Mouse (Mus musculus): ENCODE measurements around the gene Bod1l. TPM values are rescaled to one million over a fixed set of nuclear protein-coding genes. Genes with fewer than 3 reads are reported as not detected.
A peak's percentile ranks its signal among the peaks of the same experiment; 100 is the strongest.

The Bod1l gene
- polyA plus RNA-seq, 1 experiment from 2014 or later = 12.4 TPM

- 1% methylated on average over 27 of the region's 27 CpGs for WGBS
- peak; percentile 37 for DNase-seq (ENCODE audit: low spot score)
These were observed 81.8 kb downstream of the Bod1l start for GRCm38 (mm10) chr5:41762141-41762946.

GRCm38 (mm10) chr5:41761509-41762140 is 82.5 kb downstream of the Bod1l start:
- H3K4me1 ChIP-seq (replicated peaks) = peaks cover 35% of the 10 kb centered on the region
- H3K27me3 ChIP-seq (ENCODE audit: insufficient read depth, poor library complexity, severe bottlenecking) = peaks cover 100% of the 10 kb centered on the region
- WGBS = under 1% methylated on average over 56 of the region's 56 CpGs
- no peaks in the 10 kb centered on the region for H3K36me3 ChIP-seq
- H3K9me3 ChIP-seq = no peaks in the 10 kb centered on the region
- peak overlapping the region; percentile 31; the same call in 1 of the 2 replicates for H3K4me3 ChIP-seq
- DNase-seq (ENCODE audit: low spot score) = peak; percentile 41
- H3K27ac ChIP-seq = no peak overlapping the region

More at GRCm38 (mm10) chr5:41762141-41762946, 81.8 kb downstream of the Bod1l start:
- no peaks in the 10 kb centered on the region for H3K36me3 ChIP-seq
- H3K4me1 ChIP-seq (replicated peaks) = peaks cover 42% of the 10 kb centered on the region
- peak overlapping the region; percentile 31; the same call in 1 of the 2 replicates for H3K4me3 ChIP-seq
- H3K9me3 ChIP-seq = no peaks in the 10 kb centered on the region
- H3K27ac ChIP-seq = no peak overlapping the region
- peaks cover 100% of the 10 kb centered on the region for H3K27me3 ChIP-seq (ENCODE audit: insufficient read depth, poor library complexity, severe bottlenecking)

GRCm38 (mm10) chr5:41760831-41761508 is 83.1 kb downstream of the Bod1l start:
- Histone ChIP-seq H3K36me3 (no peaks in the 10 kb centered on the region), H3K4me3 (peak overlapping the region; percentile 31; the same call in 1 of the 2 replicates), H3K27ac (no peak overlapping the region), H3K4me1 (replicated peaks) (peaks cover 34% of the 10 kb centered on the region), H3K27me3 (ENCODE audit: insufficient read depth, poor library complexity, severe bottlenecking) (peaks cover 100% of the 10 kb centered on the region), H3K9me3 (no peaks in the 10 kb centered on the region)
- peak; percentile 45 for DNase-seq (ENCODE audit: low spot score)
- 2% methylated on average over 22 of the region's 22 CpGs for WGBS

- no peak for DNase-seq (ENCODE audit: low spot score)
- no peaks in the 10 kb centered on the region for H3K9me3 ChIP-seq
- H3K4me1 ChIP-seq (replicated peaks) = peaks cover 34% of the 10 kb centered on the region
- no peaks in the 10 kb centered on the region for H3K36me3 ChIP-seq
- H3K4me3 ChIP-seq = no peak overlapping the region
- H3K27ac ChIP-seq = no peak overlapping the region
- 2% methylated on average over 8 of the region's 8 CpGs for WGBS
- peaks cover 100% of the 10 kb centered on the region for H3K27me3 ChIP-seq (ENCODE audit: insufficient read depth, poor library complexity, severe bottlenecking)
These were observed 84.0 kb downstream of the Bod1l start for GRCm38 (mm10) chr5:41760071-41760470.

- no peaks in the 10 kb centered on the region for H3K36me3 ChIP-seq
- peaks cover 100% of the 10 kb centered on the region for H3K27me3 ChIP-seq (ENCODE audit: insufficient read depth, poor library complexity, severe bottlenecking)
- no peak overlapping the region for H3K27ac ChIP-seq
- H3K4me3 ChIP-seq = no peak overlapping the region
- DNase-seq (ENCODE audit: low spot score) = no peak
- WGBS = 3% methylated on average over 19 of the region's 19 CpGs
- H3K4me1 ChIP-seq (replicated peaks) = peaks cover 27% of the 10 kb centered on the region
- no peaks in the 10 kb centered on the region for H3K9me3 ChIP-seq
These were observed 85.2 kb downstream of the Bod1l start for GRCm38 (mm10) chr5:41758671-41759639.

GRCm38 (mm10) chr5:41757338-41757737 is 86.8 kb downstream of the Bod1l start:
- Histone ChIP-seq H3K4me3 (no peak overlapping the region), H3K4me1 (replicated peaks) (peaks cover 12% of the 10 kb centered on the region), H3K27ac (no peak overlapping the region), H3K27me3 (ENCODE audit: insufficient read depth, poor library complexity, severe bottlenecking) (peaks cover 100% of the 10 kb centered on the region), H3K9me3 (no peaks in the 10 kb centered on the region), H3K36me3 (no peaks in the 10 kb centered on the region)
- WGBS = 6% methylated on average over 5 of the region's 5 CpGs
- DNase-seq (ENCODE audit: low spot score) = no peak

GRCm38 (mm10) chr5:41756396-41756795 is 87.7 kb downstream of the Bod1l start:
- H3K9me3 ChIP-seq = no peaks in the 10 kb centered on the region
- H3K4me3 ChIP-seq = no peak overlapping the region
- H3K4me1 ChIP-seq (replicated peaks) = peaks cover 5% of the 10 kb centered on the region
- H3K27me3 ChIP-seq (ENCODE audit: insufficient read depth, poor library complexity, severe bottlenecking) = peaks cover 100% of the 10 kb centered on the region
- H3K27ac ChIP-seq = no peak overlapping the region
- WGBS = 2% methylated on average over 4 of the region's 4 CpGs
- no peak for DNase-seq (ENCODE audit: low spot score)
- H3K36me3 ChIP-seq = no peaks in the 10 kb centered on the region

- Histone ChIP-seq H3K4me1 (replicated peaks) (0 out of 2 replicates have a peak, but pooled peaks cover 3% of the 10 kb centered on the region), H3K9me3 (no peaks in the 10 kb centered on the region), H3K36me3 (no peaks in the 10 kb centered on the region), H3K4me3 (no peak overlapping the region), H3K27me3 (ENCODE audit: insufficient read depth, poor library complexity, severe bottlenecking) (peaks cover 100% of the 10 kb centered on the region), H3K27ac (no peak overlapping the region)
- under 1% methylated on average over 23 of the region's 23 CpGs for WGBS
- DNase-seq (ENCODE audit: low spot score) = peak; percentile 52
These were observed 88.6 kb downstream of the Bod1l start for GRCm38 (mm10) chr5:41755373-41755960.

- WGBS = under 1% methylated on average over 16 of the region's 16 CpGs
- H3K27ac ChIP-seq = no peak overlapping the region
- 0 out of 2 replicates have a peak, but pooled peaks cover 3% of the 10 kb centered on the region for H3K4me1 ChIP-seq (replicated peaks)
- H3K4me3 ChIP-seq = no peak overlapping the region
- H3K36me3 ChIP-seq = no peaks in the 10 kb centered on the region
- H3K27me3 ChIP-seq (ENCODE audit: insufficient read depth, poor library complexity, severe bottlenecking) = peaks cover 100% of the 10 kb centered on the region
- no peaks in the 10 kb centered on the region for H3K9me3 ChIP-seq
- DNase-seq (ENCODE audit: low spot score) = no peak
These were observed 89.3 kb downstream of the Bod1l start for GRCm38 (mm10) chr5:41754836-41755235.

GRCm38 (mm10) chr5:41754226-41754775 is 89.8 kb downstream of the Bod1l start:
- no peak for DNase-seq (ENCODE audit: low spot score)
- peaks cover 100% of the 10 kb centered on the region for H3K27me3 ChIP-seq (ENCODE audit: insufficient read depth, poor library complexity, severe bottlenecking)
- H3K27ac ChIP-seq = no peak overlapping the region
- no peak overlapping the region for H3K4me3 ChIP-seq
- H3K9me3 ChIP-seq = no peaks in the 10 kb centered on the region
- under 1% methylated on average over 17 of the region's 17 CpGs for WGBS
- H3K4me1 ChIP-seq (replicated peaks) = 0 out of 2 replicates have a peak, but pooled peaks cover 3% of the 10 kb centered on the region
- H3K36me3 ChIP-seq = no peaks in the 10 kb centered on the region

- Histone ChIP-seq H3K27ac (no peak overlapping the region), H3K4me1 (replicated peaks) (0 out of 2 replicates have a peak, but pooled peaks cover 3% of the 10 kb centered on the region), H3K36me3 (no peaks in the 10 kb centered on the region), H3K9me3 (no peaks in the 10 kb centered on the region), H3K27me3 (ENCODE audit: insufficient read depth, poor library complexity, severe bottlenecking) (peaks cover 100% of the 10 kb centered on the region), H3K4me3 (no peak overlapping the region)
- DNase-seq (ENCODE audit: low spot score) = no peak
- WGBS = 29% methylated on average over 4 of the region's 4 CpGs
These were observed 91.4 kb downstream of the Bod1l start for GRCm38 (mm10) chr5:41752721-41753120.

Measured in hindbrain, embryonic 10.5 days (tissue).